Mouse (Mus musculus): Measurements from ENCODE around the gene Cyld.
"Not testable (repeated sequence)": the region's sequence is repeated elsewhere in the genome, so short reads cannot be mapped to it uniquely, and the experiment has no call there.

Cyld gene

DNA sequence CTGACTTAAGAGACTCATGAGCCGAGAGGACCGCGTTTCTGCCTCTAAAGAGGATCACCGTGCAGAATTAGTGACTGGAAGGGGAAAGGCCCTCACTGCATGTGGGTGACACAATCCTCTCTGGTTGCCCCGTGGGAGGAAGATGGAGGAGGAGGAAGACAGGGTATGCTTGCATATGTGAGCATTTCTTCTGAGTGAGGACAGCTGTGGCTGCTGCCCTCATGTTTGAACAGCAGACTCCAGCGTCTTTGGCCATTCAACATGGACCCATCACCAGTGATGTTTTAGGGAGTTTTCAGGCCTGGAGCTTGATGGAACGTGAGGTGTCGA is 10.0 kb upstream of the Cyld start:
- no peak for DNase-seq (ENCODE audit: low spot score in 2 of 2)

DNA sequence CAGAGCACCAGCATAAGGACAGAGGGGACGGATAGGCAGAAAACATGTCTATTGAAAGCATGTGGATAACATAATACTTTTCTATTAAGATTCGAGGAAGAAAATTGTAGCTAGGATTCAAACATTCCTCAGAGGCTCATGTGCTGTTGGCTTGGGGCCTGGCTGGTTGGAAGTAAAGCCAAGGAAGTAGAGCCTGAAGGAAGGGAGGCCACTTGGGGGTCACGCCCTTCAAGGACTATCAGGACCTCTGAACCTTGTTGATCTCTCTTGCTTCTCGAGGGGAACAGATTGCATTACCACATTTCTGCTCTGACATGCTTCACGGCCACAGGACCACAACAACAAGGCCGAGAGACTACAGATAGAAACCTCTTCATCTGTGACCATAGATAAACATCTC is 7.7 kb upstream of the Cyld start:
- peak in 1 of 2 experiments; percentile 1 for DNase-seq (ENCODE audit: low spot score in 2 of 2)

DNA sequence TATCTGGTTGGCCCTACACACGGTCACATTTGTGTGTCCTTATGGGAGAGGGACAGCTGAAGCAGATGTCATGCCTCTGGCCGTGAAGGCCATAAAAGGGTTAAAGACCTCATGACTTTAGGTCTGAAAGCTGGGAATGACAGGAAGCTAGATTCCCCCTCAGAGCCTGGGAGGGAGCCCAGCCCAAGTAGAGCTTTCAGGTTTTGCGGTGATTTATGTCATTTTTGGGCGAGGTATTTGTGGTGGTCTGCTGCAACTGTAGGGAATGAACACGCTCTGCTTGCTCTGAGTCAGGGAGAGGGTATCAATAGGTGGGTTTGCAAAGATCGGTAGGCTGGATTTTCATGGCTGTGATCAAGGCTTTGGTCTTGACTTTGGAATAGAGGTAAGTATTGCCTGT is 6.9 kb upstream of the Cyld start:
- peak in 1 of 2 experiments; percentile 1 for DNase-seq (ENCODE audit: low spot score in 2 of 2)

DNA sequence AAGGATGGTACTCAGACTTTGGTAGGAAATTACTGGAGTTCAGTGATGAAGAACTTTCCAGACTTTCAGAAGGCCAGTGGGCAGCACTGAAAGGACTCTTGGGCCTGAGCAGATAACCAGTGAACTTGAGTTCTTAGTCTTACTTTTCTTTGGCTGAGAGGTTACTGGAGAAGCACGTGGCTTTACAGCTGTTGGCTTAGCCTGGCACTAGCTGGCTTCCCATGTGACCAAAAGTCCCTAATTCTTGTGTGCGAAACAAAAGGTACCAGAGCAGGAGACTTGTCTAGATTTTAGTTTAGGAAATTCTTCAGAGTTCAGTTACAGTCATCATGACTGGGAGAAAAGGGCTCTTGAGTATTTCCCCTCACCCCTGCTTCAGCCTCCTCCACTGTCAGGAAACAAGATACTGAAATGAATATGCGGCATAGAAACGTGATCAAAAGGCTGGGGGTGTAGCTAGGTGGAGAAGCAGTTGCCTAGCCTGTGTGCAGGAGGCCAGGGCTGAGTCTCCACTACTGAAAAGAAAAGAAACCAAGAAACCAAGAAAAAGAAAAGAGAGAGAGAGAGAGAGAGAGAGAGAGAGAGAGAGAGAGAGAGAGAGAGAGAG is 5.4 kb upstream of the Cyld start:
- DNase-seq (ENCODE audit: low spot score in 2 of 2), result peak; percentile 27 to 42

DNA sequence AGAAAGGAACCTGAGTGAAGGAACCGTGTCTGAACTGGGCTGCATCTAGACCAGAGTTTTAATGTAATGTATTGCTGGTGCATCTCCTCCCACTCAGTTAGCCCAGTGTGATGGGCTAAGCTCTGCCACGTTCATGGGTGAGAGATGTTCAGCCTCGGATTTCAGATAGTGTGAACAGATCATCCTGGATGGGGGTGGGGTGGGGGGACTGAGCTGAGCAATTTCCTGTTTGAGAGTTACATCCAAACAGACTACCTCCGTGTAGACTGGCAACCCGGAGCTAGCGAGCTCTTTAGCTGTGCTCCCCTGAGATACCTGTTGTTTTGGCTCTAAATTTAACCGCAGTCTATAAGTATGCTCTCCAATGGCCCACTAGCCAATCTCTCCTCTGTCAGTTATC is 4.9 kb upstream of the Cyld start:
- DNase-seq (ENCODE audit: low spot score in 2 of 2), result peak; percentile 48 to 55

DNA sequence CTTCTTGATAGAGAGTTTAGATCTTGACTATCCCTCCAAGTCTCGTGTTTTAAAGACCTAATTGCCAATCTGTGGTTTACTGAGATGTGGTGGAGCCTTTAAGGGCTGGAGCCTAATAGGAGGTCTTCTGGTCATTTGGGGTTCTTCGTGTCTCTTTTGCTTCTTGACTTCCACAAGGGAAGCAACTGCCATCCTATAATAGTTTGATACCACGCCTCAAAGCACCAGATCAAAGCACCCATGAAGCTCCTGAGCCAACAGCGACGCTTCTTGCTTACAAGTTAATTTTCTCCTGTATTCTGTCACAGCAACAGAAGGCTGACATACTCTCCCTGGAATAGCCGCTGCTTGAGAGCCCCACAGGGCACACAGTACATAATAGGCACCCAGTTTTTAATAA is 4.0 kb upstream of the Cyld start:
- DNase-seq (ENCODE audit: low spot score in 2 of 2), result no peak

DNA sequence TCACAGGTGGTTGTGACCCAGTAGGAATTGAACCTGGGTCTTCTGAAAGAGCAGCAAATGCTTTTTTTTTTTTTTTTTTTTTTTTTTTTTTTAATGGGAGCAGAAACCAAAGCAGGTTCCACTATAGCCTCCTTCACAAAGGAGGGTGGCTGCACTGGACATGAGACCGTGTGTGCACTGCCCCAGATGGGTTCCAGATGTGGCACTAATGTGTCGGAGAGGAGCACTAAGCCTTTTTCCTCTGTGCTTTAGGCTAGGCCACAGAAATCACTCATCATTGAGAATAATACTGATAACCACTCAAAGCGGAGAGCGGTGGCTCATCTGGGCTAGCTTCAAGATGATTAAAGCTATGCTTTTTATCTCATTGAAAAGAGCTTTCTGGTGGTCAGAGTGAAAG is 3.5 kb upstream of the Cyld start:
- DNase-seq (ENCODE audit: low spot score in 2 of 2), result no peak

DNA sequence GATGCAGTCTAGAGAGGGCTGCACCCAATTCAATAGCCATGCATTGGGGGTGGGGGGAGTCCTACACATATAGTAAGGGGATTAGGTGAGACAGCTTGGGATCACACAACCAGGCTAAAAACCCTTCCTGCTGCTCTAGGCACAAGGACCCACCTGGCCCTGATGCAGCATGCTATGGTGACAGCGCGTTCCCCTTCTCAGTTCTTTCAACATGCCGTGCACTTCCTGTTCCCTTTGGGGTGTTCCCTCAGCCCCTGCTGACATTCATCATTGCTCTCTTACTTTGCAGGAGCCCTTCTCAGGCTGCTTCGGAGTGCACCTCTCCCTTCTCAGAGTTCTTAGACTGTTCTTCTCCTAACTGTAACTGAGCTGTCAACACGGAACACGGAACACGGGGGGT is 2.5 kb upstream of the Cyld start:
- DNase-seq (ENCODE audit: low spot score in 2 of 2), result peak; percentile 74

DNA sequence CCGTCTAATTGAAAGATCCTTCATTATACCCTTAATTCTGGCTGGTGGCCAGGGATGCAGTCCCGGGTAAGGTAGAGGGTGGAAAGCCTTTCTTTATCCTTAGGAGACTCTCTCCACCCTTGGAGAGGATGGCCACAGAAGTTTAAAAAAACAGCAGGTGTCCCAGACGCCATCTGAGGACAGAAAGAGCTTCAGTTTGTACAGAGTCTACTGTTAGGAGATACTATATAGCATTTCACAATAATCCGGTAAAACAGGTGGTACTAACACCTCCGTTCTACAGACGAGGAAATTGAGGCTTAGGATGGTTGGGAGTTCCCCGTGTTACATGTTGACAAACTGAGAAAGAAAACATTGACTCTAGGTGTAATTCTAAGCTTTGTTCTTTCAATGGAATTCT is 600 bp upstream of the Cyld start:
- no peak for DNase-seq (ENCODE audit: low spot score in 2 of 2)

DNA sequence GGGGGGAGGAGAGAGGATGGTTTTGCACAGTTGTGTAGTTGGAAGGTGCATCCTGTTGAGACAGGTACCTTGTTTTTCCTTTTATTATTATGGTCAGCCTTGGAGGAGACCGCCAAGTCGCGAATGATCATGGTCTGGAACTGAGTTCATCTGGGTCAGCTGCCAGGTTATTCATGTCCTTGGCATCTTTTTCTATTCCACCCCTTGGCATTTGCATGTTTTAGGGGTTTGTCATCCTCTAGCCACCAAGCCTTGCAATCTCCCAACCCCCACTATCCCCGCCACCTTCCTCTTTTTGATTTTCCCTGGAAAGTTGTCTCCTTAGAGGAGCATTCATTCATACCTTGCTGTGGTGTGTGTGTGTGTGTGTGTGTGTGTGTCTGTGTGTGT is 809 bp downstream of the Cyld start:
- DNase-seq (ENCODE audit: low spot score in 2 of 2), result no peak

DNA sequence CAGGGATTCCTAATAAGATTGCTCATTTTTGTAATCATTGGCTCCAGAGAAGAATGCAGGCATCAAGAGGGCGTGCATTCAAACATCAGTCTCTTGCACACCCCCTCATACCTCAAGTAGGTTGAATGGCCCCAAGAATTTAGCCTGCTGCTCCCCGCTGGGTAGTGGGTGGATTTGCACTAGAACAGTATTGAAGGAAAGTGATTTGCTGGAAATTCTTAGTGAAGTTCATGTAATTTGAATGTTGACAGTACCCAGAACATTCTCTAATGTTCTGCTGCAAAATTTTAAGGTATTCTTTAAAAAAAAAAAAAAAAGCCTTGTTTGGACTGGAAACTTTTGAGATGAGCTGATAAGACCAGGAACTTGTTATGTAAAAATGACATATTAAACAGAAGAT is 1.2 kb downstream of the Cyld start:
- no peak for DNase-seq (ENCODE audit: low spot score in 2 of 2)

DNA sequence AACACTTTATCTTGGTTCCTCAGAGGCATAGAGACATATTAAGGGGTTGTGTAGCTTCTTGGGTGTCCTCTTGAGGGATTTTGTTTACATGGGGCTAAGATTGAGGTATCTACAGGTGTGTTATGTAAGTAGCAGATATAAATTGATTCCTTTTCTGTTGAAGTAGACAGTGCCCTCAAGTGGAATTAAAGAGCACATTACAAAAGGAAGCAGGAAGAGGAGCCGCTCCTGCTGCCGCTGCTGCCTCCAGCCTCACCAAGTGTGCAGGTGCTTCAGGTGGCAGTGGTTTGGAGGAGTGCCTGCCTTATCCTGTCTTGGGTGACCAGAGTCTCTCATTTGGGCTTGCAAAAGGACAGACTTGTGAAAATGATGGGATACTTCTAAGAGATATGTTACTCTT is 4.8 kb downstream of the Cyld start:
- DNase-seq (ENCODE audit: low spot score in 2 of 2), result peak; percentile 20 to 28

DNA sequence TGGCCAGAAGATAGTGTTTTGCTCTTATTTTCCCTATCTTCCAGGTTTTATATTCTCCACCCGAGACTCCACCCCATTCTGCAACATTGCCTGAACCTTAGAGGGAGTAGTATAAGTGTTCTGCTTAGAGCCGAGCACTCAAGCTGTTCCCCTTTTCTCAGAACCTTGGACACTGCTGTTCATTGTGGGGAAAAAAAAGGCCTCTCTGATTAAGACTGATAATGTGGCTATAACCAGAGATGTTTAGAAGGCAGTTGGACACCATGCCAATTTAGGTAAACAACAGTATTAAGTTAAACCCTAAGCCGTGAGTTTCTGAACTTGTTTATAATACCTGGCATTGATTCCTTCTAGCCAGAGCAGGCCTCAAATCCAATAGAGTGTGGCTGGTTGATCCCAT is 6.0 kb downstream of the Cyld start:
- DNase-seq (ENCODE audit: low spot score in 2 of 2), result no peak

DNA sequence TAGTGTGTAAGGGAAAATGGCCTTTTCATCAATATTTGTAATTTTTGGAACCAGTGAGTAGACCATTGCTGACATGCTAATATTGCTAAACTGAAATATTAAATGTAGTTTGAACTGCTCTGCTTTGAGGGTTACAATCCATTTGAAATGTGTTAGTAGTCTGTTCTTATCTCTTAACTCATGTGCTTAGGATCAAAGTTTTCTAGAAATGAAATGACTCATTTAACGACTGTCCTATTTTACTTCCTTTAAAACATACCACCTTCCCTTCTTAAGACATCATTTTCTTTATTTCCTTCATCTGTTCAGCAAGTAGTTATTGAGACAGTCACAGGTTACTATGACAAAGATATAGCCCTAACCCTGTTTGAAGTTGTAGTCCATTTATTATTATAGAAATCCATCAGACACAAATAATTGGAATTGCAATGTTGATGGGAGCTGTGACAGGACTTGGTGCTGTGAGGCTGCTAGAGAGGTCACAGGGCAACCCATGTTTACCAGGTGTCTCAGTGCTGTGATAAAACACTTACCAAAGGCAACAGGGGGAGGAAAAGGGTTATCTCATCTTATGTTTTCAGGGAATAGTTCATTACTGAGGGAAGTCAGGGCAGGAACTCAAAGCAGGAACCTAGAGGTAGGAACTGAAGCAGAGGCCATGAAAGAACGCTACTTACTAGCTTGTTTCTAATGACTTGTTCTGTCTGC is 26.6 kb downstream of the Cyld start:
- no peak for DNase-seq (ENCODE audit: low spot score in 2 of 2)

DNA sequence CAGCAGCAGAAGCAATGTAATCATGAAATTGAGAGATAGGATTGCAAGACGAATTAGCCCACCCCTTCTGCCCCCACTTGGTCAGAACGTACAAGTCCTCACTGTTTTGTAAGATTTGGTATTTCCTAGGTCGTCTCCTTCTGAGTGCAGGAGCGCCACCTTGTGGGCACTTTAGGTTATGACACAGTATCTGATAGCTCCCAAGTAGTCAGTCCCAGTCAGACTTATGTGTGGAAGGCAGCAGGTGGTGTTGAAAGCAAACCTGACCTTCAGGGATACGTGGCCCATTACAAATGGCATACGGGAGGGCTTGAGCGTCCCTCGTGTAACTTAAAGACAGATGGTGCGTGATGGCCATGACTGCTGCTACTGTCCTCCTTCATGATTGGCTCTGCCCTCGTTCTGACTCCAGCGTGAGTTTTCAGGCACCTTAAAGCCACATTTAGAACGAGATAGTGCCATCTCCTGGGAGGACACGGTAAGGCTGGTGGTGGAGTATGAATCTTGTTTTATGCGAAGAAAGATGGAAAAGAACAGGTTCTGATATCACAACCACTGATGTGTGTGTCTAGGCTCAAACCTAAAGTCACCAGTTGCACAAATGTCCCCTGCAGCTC is 58.5 kb downstream of the Cyld start:
- DNase-seq (ENCODE audit: low spot score in 2 of 2), result peak; percentile 68 to 82

DNA sequence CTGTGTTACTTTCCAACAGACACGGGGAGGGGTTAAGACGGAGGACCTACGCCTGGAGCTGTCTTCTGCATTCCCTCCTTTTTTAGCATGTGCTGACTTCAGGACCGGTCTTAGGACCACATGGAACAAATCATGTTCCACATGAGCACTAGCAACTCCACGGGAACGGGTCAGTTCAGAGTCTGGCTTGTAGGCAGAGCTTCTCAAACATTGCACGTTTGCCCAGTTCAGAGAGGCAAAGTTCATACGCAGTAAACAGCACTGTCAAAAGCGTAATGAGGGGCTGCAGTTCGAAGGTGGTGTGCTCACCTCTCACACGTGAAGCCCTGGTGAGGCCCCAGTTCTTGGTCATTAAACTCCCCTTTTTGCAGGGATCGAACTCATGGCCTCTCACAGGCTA is 65.2 kb downstream of the Cyld start:
- DNase-seq (ENCODE audit: low spot score in 2 of 2), result no peak

DNA sequence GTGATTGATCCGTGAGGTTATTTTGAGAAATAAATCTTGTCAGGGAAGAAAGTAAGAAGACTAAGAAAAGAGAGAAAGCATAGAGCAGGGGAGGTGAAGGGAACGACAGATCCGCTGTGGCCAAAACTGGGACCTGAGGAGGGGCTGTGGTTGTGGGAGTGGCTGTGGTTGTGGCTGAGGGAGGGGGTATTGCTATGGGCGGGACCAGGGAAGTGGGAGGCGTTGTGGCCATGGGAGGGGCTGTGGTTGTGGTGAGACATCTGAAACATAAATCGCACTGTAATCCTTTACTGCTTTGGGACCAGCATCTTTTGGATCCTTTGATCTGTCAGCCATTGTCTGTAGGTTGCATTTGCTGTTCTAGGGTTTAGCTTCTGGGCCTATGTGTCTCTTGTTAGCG is 74.4 kb downstream of the Cyld start:
- DNase-seq (ENCODE audit: low spot score in 2 of 2), result peak; percentile 32 to 35

DNA sequence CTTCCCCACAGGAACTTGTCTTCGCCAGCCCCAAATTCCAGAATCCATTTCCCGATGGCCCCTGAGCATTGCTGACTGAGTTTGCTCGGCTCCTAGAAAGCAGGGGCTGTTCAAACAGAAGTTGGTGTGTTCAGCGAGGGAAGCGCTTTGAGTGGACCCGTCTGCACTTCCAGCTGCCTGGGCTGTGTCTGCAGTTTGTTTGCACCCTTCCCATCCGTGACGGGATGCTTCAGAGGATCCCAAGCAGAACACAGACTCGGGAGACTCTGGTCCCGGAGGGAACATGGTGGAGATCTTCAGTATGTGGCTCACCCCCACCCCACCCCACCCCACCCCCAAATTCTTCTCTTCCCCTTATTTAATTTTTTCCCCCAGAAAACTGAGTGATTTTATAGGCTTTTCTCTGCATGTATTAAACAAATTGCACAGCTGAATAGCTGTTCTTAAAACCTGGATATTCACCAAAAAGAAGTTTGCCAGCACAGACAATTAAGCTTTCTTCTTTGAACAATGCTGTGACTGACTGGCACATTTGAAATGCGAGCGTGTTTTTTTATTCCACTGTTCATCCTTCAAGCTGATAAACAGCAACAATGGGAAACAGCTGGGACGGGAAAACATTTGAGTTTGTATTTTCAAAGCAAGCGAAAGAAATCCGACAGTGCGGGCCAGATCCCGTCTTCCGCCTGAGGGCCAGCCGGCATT is 77.9 kb downstream of the Cyld start:
- DNase-seq (ENCODE audit: low spot score in 2 of 2), result no peak

DNA sequence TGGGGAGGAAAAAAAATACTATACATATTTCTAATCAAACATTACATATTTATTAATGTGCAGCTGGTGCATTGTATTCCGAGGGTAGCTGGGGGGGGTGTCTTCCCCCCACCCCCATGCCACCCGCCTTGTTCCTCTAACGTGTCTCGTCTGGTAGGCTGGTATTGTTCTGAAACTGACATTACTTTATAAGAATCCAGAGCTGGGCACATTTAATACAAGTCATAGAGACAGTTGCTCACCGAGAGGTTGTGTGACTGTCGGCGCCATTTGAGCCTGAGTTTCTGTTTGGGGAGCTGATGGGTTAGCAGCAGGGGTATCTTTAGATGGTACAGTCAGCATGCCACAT is 78.4 kb downstream of the Cyld start:
- no peak for DNase-seq (ENCODE audit: low spot score in 2 of 2)

DNA sequence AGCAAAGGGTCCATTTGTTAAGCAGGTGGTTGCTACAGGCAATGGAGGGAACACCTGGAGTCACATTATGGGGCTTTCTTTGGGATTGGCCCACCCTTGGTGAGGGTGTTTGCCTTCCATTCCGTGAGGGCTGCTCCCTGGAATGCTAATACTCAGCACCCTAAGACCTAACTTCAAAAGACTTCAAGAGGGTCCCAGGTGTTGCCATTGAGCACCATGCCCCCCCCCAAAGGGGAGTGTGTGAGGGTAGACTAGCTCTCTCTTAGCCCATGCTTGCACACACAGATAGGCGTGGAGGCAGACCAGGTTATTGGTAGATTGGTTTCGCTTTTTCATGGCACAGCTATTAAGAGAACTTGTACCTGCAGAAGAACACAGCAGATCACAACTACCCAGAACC is 83.3 kb downstream of the Cyld start:
- no peak for DNase-seq (ENCODE audit: low spot score in 2 of 2)

DNA sequence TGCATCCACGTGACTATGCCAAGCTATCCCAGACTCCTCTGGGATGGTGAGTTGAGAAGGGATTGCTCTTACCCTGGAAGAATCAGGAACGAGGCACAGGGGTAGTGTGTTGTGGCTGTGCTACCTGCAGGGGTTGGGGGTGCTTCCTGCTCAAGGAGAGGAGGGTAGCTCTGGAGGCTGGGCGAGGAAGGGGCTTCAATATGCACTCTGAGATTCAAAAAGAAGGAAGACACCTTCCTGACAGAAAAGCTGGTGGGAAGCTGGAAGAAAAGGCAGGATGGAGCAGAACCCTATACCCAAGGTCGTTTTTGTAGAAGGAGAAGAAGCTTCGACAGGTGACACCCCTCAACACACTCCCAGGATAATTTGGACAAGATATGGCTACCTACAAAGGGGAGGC is 84.5 kb downstream of the Cyld start:
- no peak for DNase-seq (ENCODE audit: low spot score in 2 of 2)

DNA sequence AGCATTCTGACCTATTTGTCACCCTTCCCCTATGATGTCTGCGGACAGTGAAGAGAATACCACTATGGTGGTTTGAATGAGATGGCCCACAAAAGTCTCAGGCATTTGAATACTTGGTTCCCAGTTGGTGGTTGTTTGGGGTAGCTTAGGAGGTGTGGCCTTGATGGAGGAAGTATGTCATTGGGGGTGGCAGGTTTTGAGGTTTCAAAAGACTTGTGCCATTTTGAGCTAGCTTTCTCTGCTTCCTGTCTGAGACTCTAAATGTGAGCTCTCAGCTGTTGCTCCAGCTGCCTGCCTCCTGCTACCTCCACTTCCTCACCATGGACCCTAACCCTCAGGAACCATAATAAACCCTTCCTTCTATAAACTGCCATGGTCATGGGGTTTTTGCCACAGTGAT is 86.9 kb downstream of the Cyld start:
- DNase-seq (ENCODE audit: low spot score in 2 of 2), result no peak

DNA sequence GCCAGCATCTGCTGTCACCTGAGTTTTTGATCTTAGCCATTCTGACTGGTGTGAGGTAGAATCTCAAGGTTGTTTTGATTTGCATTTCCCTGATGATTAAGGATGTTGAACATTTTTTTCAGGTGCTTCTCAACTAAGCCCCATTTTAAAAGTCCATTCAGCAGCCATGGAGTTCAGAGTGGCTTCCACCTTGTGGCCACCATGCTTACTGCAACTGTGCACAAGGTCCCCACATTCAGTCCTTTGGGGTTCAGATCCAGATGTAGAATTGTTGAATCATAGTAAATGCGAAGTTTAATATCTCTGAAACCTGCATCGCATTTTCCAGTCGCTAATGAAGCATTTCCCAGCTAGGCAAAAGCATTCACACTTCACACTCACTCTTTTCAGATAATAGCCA is 91.5 kb downstream of the Cyld start:
- not testable (repeated sequence) for DNase-seq (ENCODE audit: low spot score in 2 of 2)
